Mouse (Mus musculus): ENCODE measurements around the gene Wasl.

- no peak for TF ChIP-seq POLR2A (IDR thresholded peaks at IDR 0.05; ENCODE audit: insufficient read length, low read depth)
- no peak for TF ChIP-seq MYOG (IDR thresholded peaks at IDR 0.05; ENCODE audit: control insufficient read depth in 1 of 3, insufficient read depth in 1 of 3, insufficient read length in 2 of 3, low read depth in 2 of 3)
- TF ChIP-seq CEBPB (IDR thresholded peaks at IDR 0.05; ENCODE audit: insufficient read depth, poor library complexity, severe bottlenecking), result no peak
Observed at GRCm38 (mm10) chr6:24641286-24641685, 23.5 kb downstream of the Wasl start.
